Mouse (Mus musculus) urinary bladder, postnatal 36 days (tissue): ENCODE results near the gene Gm14214.

ENCODE experiments used
- DNase-seq, 2 experiments: peaks; one replicate each; pipeline ENCODE4 v3.0.0; 2022; ENCODE audit warnings: low spot score in 2 of 2, mixed read lengths in 1 of 2

The Gm14214 gene

DNA sequence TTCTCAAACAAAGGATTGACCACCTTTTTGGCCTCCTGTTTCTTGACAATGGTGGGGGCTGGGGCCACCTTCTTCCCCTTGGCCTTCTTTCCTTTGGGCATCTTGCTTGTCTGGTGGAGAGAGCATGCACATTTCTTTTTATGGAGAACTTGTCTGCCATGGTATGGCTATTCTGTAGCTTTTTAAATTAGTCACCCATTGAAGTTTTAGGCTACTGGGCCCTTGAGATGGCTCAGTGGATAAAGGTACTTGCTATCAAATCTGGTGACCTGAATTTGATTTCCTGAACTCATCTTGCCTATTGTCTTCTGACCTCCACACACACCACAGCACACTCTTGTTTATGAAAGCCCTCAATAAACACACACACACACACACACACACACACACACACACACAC is at the start of gene Gm14214:
Gene Gm14214, minus strand, starts transcription at position 101 of the 400 bp plus-strand sequence.
- no peak for DNase-seq

DNA sequence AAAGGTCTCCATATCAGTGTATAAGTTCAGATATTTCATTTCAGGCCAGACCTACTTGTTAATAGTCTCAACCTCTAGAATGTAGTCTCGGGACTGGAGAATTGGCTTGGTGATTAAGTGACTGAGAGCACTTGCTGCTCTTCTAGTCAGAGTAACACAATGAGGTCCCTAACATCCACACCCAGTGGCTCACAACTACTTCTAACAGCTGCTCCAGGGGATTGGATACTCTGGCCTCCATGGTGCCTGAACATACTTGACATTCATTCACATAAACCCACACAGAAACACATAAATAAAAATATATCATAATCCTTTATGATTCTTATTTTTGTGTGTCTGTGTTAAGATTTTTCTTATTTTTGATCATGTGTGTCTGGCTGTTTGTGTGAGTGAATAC is 48.8 kb upstream of the Gm14214 start:
- DNase-seq: no peak

GRCm38 (mm10) chr2:154817788-154818187 is 48.0 kb upstream of the Gm14214 start:
- peak in 1 of 2 experiments; percentile 26 for DNase-seq

DNA sequence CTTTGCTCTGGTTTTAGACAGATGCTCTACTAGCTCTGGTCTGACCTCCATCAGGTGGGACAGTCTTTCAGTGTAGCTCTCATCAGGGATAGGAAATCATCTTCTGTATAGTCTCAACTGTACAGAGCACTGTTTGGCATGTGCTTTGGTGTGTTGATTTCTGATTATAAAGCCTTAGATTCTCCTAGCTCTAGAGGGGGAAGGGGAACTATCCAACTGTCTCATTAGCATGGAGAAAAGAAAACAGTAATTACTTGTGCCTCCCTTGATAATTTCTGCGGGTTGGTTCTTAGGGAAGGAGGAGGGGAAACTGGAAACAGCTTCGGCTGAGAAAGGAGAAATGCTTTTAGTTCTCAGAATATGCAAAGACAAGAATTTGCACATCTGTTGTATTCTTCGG is 47.3 kb upstream of the Gm14214 start:
- DNase-seq: no peak

DNA sequence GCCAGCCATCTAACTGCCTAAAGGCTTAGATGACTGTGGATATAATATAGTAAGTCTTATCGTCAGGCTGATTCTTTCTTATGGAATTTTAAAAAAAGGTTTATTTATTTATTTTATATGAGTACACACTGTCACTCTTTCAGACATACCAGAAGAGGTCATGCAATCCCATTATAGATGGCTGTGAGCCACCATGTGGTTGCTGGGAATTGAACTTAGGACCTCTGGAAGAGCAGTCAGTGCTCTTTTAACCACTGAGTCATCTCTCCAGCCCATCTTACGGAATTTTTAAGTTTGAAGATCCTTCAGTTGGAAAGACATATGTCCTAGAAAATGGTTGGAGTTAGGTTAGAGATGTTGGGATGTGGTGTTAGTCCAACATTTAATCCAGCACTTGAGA is 43.6 kb upstream of the Gm14214 start:
- no peak for DNase-seq

GRCm38 (mm10) chr2:154810821-154811220 is 41.0 kb upstream of the Gm14214 start:
- DNase-seq: no peak

DNA sequence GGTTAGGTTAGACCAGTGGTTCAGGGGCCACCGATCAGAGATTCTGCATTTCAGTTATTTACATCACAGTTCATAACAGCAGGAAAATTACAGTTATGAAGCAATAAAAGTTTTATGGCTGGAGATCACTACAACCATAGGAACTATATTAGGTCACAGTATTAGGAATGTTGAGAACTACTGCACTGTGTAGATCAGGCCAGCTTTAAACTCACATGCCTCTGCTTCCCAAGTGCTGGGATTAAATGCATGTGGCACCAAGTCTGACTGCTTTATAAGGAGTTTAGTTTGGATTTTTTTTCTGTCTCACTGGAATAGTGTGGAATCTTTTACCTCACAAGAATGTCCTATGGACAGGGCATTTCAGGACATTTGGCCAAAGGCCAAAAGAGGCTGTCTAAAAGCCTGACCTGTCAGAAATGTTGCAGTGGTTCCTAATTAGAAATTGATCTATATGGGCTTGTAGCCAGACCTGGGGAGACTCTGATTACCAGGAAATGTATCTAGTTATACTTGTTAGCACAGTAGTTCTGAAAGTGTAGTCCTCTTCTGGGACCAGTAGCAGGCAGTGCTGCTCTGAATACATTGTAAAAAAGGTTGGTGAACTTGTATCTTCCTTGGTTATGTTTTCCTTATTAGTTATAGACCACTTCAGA is 39.4 kb upstream of the Gm14214 start:
- DNase-seq: no peak

DNA sequence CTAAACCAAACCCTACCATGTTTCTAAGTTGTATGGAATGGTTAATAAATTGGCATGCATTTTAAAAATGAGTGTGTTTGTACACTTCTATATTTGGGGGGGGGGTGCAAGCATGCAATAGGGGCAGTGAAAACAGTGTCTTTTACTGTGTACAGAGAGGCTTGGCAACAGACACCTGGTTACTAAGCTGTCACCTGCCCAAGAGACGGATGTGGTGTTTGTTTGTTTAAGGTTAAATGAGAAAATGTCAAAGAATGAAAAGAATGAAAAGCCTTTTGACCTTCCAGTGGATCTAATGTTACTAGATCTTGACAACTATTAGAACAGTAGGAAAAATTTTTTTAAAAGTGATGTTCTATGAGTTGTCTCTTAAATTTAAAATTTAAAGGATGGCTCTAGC is 37.9 kb upstream of the Gm14214 start:
- no peak for DNase-seq

DNA sequence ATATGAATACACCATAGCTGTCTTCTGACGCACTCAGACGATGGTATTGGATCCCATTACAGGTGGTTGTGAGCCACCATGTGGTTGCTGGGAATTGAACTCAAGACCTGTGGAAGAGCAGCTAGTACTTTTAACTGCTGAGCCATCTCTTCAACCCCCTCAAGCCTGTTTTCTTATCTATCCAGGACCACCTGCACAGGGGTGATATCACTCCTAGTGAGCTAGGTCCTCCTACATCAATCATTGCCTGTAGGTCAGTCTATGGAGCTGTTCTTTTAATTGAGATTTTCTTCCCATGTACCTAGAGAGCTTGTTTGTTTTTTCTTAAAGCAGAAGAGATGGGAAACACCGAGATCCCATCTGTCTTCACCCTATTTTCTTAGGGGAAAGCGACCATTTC is 34.0 kb upstream of the Gm14214 start:
- no peak for DNase-seq

- DNase-seq: no peak
Observed at GRCm38 (mm10) chr2:154803372-154803771, 33.5 kb upstream of the Gm14214 start.

- DNase-seq: peak; percentile 79 to 83
Observed at GRCm38 (mm10) chr2:154791661-154792642, 22.1 kb upstream of the Gm14214 start.

DNA sequence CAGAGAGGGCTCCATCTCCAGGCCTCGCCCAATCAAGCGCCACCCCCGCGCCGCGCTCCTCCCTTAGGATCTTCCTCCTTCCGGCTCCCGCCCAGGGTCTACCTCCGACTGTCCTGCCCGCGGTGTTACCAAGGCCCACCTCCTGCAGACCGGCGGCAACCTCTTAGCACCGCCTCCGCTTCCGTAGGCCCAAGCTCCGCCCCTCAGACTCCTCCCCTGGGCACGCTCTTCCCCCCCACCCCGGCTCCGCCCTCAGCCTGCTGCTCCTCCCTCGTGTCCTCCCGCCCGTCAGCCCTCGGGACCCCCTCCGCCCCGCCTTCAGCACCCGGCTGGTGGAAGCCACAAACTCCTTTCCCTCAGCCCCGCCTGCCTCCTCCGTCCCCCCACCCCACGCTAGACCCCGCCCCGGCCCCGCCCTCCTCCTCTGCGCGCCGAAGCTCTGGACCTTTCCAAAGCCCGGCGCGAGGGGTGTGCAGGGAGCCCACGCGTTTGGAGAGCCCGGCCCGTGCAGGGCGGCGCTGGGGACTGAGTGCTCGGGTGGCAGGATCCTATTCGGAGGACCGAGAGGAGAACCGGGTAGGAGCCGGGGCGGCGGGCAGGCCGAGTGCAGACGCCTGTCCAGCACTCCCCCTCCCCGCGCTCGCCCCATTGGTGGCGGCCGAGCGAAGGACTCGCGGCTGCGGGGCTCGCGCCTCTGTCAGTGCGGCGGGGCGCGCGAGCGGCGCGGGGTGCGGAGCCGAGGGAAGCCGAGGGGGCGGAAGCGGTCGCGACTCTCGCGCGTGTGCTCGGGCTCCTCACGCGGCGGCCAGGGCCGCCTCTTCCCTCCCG is 21.0 kb upstream of the Gm14214 start, which contains the start of the genes Raly and a:
Gene Raly, plus strand, starts transcription at position 441 of the 828 bp plus-strand sequence.
Gene a, plus strand, starts transcription at position 747 of the 828 bp plus-strand sequence.
- DNase-seq: peak; percentile 92 to 98

- DNase-seq: no peak
Observed at GRCm38 (mm10) chr2:154789977-154790655, 20.3 kb upstream of the Gm14214 start.

- DNase-seq: no peak
Observed at GRCm38 (mm10) chr2:154789381-154789780, 19.6 kb upstream of the Gm14214 start.

DNA sequence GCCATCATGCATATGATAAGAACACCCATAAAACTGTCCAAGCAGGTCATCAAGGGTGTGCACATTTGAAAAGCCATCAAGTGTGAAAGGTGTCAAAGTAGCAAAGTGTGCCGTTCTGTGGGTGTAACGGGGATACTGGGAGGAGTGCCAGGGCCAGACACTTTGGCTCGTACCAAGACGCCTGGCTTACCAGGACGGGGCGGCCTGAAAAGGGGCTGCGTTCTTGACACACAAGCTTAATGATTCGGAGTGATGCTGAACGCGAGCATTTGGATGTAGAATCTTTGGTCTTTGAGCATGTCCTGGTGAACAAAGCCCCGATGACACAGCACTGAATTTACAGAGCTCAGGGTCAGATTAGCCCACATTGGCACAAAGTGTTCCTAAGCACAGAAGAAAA is 16.9 kb upstream of the Gm14214 start:
- no peak for DNase-seq

DNA sequence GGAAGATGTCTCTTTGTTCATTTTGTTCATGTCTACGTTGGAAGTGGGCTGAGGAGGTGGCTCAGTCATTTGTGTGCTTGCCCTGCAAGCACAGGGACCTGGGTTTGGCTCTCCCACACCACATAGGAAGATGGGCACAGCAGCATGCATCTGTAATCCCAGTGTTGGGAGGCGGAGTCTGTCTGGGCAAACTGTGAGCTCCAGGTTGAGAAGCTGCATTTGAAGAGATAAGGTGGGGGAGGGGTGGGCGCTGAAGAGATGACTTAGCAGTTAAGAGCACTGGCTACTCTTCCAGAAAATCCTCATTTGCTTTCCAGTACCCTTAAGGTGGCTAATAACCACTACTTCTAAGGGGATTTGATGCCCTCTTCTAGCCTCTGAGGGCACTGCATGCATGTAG is 16.4 kb upstream of the Gm14214 start:
- DNase-seq: no peak

GRCm38 (mm10) chr2:154785284-154785683 is 15.5 kb upstream of the Gm14214 start:
- no peak for DNase-seq

DNA sequence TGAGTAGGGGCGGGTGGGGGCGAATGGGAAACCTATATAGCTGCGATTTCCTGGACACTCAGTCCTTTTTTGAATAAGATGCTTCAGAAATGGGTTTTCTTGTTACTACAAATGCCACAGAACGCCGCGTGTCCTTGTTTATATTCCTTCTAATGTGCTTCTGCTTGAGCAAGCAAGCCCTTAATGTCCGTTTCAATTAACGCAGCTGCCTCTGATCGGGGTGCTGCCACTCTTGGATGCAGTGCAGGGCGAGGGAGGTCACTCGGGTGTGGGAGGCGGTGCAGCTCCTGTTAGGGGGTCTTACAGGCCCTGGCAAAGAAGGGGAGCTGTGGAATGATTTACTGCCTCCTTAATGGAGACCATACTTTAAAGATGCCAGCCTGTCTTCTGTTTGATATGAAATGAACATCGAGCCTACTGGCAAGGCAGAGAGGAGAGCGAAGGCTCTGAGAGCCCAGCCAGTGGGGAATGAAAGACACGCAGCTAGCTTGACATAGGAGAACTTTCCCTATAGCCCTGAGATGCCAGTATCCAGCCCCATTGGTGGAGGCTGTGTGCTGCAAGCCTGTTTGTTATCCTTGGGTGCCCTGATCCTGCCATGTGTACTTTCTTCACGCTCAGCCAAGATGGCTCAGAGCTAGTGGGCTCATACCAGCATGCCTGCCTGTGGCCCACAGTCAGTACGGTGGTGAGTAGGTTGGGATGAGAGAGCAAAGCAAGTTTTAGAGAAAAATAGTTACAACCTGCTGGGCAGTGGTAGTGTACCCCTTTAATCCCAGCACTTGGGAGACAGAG is 13.2 kb upstream of the Gm14214 start:
- no peak for DNase-seq

DNA sequence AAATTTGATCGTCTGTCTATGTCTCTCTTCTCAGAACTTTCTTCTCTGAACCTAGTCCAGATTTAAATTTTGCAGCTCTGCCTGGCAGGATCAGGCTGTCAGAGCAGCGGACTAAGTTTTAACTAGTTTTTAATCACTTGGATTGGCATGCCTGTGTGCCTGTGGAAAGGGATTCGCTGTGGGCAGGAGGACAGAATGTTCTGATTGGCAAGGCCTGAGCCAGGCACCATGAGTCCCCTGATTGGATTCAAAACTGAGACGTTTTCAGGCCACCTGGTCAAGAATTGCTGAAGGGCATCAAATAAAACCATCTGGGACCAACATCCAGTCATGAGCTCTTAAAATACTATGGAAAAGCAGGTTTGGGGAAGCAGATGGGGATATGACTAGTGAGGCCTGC is 12.5 kb upstream of the Gm14214 start:
- no peak for DNase-seq

GRCm38 (mm10) chr2:154779648-154780047 is 9.8 kb upstream of the Gm14214 start:
- no peak for DNase-seq
